Mouse (Mus musculus) kidney, postnatal 25 days (tissue): Measurements from ENCODE around the gene Vps13d.
A peak's percentile ranks its signal among the peaks of the same experiment; 100 is the strongest.

Experiments used
- DNase-seq, 2 experiments: peaks; one replicate each; pipeline ENCODE4 v3.0.0; 2021; ENCODE audit warnings: mixed read lengths in 2 of 2

Gene Vps13d

GRCm38 (mm10) chr4:144972948-144973720 is 221.7 kb downstream of the Vps13d start:
- peak; percentile 76 to 88 for DNase-seq

- DNase-seq: no peak
These were observed 223.8 kb downstream of the Vps13d start for GRCm38 (mm10) chr4:144971048-144971447.

GRCm38 (mm10) chr4:144969030-144969429 is 225.8 kb downstream of the Vps13d start:
- peak in 1 of 2 experiments; percentile 48 for DNase-seq

- no peak for DNase-seq
These were observed 226.4 kb downstream of the Vps13d start for GRCm38 (mm10) chr4:144968371-144968770.

- no peak for DNase-seq
These were observed 229.6 kb downstream of the Vps13d start for GRCm38 (mm10) chr4:144965255-144965654.

GRCm38 (mm10) chr4:144961696-144962095 is 233.1 kb downstream of the Vps13d start:
- DNase-seq: peak in 1 of 2 experiments; percentile 34

- peak in 1 of 2 experiments; percentile 40 for DNase-seq
These were observed 233.6 kb downstream of the Vps13d start for GRCm38 (mm10) chr4:144961232-144961631.

- DNase-seq: peak; percentile 97 to 98
These were observed 234.5 kb downstream of the Vps13d start for GRCm38 (mm10) chr4:144960188-144960904.

GRCm38 (mm10) chr4:144957721-144958120 is 237.1 kb downstream of the Vps13d start:
- peak; percentile 57 to 82 for DNase-seq

GRCm38 (mm10) chr4:144957186-144957585 is 237.6 kb downstream of the Vps13d start:
- DNase-seq: peak; percentile 85 to 94

GRCm38 (mm10) chr4:144956293-144956692 is 238.5 kb downstream of the Vps13d start:
- no peak for DNase-seq

- DNase-seq: no peak
These were observed 238.9 kb downstream of the Vps13d start for GRCm38 (mm10) chr4:144955863-144956262.

- no peak for DNase-seq
These were observed 241.4 kb downstream of the Vps13d start for GRCm38 (mm10) chr4:144953421-144953820.

- no peak for DNase-seq
These were observed 242.9 kb downstream of the Vps13d start for GRCm38 (mm10) chr4:144951859-144952258.

- no peak for DNase-seq
These were observed 243.9 kb downstream of the Vps13d start for GRCm38 (mm10) chr4:144950883-144951282.

- DNase-seq: no peak
These were observed 244.5 kb downstream of the Vps13d start for GRCm38 (mm10) chr4:144950327-144950711.

GRCm38 (mm10) chr4:144949441-144950326 is 245.1 kb downstream of the Vps13d start:
- DNase-seq: peak; percentile 69 to 90

GRCm38 (mm10) chr4:144947738-144948390 is 246.9 kb downstream of the Vps13d start:
- peak; percentile 94 for DNase-seq

- no peak for DNase-seq
These were observed 251.5 kb downstream of the Vps13d start for GRCm38 (mm10) chr4:144943273-144943672.

GRCm38 (mm10) chr4:144942433-144942832 is 252.4 kb downstream of the Vps13d start:
- DNase-seq: no peak

GRCm38 (mm10) chr4:144940796-144941462 is 253.9 kb downstream of the Vps13d start:
- peak; percentile 21 to 74 for DNase-seq
